Mouse (Mus musculus) kidney, embryonic 14.5 days (tissue): Measurements from ENCODE around the gene Ephx4. TPM values are rescaled to one million over a fixed set of nuclear protein-coding genes. Genes with fewer than 3 reads are reported as not detected.

ENCODE experiments used
- ATAC-seq: fragments of 200-750 bp; cut with Nextera tagmentation; 2 replicates; pipeline ENCODE4 v1.8.0; 2017; ENCODE audit warnings: moderate number of reproducible peaks, mild to moderate bottlenecking, moderate TSS enrichment, moderate library complexity; ENCODE audit not compliant: low FRiP score, low TSS enrichment
- H3K27ac ChIP-seq: fragments of 300-500 bp; sonication (generic); 2 replicates; pipeline ENCODE4 v1.5.1; 2014; ENCODE audit warnings: low read depth, mild to moderate bottlenecking, low read length, moderate library complexity, mixed read lengths
- H3K27me3 ChIP-seq: fragments of 300-500 bp; sonication (generic); 2 replicates; pipeline ENCODE4 v1.6.1; 2014; ENCODE audit warnings: mild to moderate bottlenecking, low read length; ENCODE audit not compliant: control insufficient read depth, insufficient read depth
- H3K36me3 ChIP-seq: fragments of 300-500 bp; sonication (generic); 2 replicates; pipeline ENCODE4 v1.6.1; 2014; ENCODE audit warnings: low read length, mixed read lengths; ENCODE audit not compliant: control insufficient read depth, insufficient read depth
- H3K4me1 ChIP-seq: fragments of 300-500 bp; sonication (generic); 2 replicates; pipeline ENCODE4 v1.6.1; 2014; ENCODE audit warnings: low read length, mixed read lengths; ENCODE audit not compliant: control insufficient read depth, insufficient read depth
- H3K4me2 ChIP-seq: fragments of 300-500 bp; sonication (generic); replicated peaks from 2 replicates; pipeline ENCODE4 v1.6.1; 2014; ENCODE audit warnings: low read depth, mild to moderate bottlenecking, low read length
- H3K4me3 ChIP-seq: fragments of 300-500 bp; sonication (generic); 2 replicates; pipeline ENCODE4 v1.5.1; 2014; ENCODE audit warnings: mild to moderate bottlenecking, low read length
- H3K9ac ChIP-seq: fragments of 300-500 bp; sonication (generic); 2 replicates; pipeline ENCODE4 v1.6.1; 2014; ENCODE audit warnings: low read depth, mild to moderate bottlenecking, low read length, moderate library complexity
- H3K9me3 ChIP-seq: fragments of 300-500 bp; sonication (generic); 2 replicates; pipeline ENCODE4 v1.6.1; 2016; ENCODE audit warnings: low read length; ENCODE audit not compliant: control insufficient read depth
- WGBS: fragments of 180-500 bp; shearing (Covaris S2); extraction: QIAGEN DNeasy Blood & Tissue Kit; methylation state at CpG from one replicate; pipeline ENCODE4 v1.1.7; 2014; 5-methylcytosine and 5-hydroxymethylcytosine counted together
- polyA plus RNA-seq: library from polyadenylated mRNA; unstranded; fragments of >200 nt; fragmentation: Nextera tagmentation; extraction: Ambion mirVana; gene quantifications from 2 replicates; pipeline ENCODE4 v1.2.1, GENCODE M21; 2014

Ephx4 gene
- 2.5 and 2.7 TPM in 2 replicates for polyA plus RNA-seq

DNA sequence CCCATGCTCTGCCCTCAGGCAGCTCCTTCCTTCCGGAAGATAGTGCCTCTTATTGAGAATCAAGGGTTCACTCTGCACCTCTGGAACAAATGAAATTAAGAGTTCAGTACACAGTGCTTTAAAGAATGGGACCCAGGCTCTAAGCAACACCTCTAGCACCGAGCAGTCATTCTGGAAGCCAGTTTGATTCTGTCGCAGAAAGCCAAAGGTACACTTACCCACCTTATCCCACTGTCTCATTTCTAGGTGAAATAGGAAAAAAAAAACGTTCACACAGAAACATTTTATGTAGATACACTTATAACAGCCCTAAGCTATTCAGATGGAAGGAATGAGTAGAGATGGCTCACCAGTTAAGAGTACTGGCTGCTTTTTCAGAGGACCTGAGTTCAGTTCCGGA is at the start of gene Ephx4:
Gene Ephx4, plus strand, starts transcription at position 301 of the 400 bp plus-strand sequence.
- Histone ChIP-seq H3K4me1 (peaks cover 5% of the 10 kb centered on the region; the same call in 1 of the 2 replicates), H3K9me3 (no peaks in the 10 kb centered on the region), H3K27ac (no peak within 1 kb of the TSS), H3K4me3 (peak within 1 kb of the TSS; percentile 61), H3K9ac (peak within 1 kb of the TSS; percentile 63), H3K36me3 (no peaks in the 10 kb centered on the region), H3K4me2 (peak within 1 kb of the TSS; percentile 99), H3K27me3 (peaks cover 23% of the 10 kb centered on the region)
- no peak for ATAC-seq
- 18% methylated on average over 5 of the region's 5 CpGs for WGBS

DNA sequence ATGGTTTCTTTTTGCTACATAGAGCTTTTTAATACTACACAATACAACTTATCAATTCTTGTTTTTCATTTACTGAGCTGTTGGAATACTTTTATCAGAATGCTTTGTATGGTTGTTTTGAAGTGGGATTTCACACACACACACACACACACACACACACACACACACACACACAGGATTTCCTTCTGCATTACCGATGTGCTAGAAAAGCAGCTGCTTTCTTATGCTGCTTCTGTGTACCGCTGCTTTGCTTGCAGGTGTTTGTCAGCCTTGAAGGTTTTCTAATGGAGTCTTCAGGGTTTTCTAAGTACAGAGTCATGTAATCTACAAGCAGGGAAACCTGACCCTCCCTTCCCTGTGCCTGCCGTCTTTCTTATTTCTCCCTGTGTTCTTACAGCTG is 48.6 kb upstream of the Ephx4 start:
- 0 out of 2 replicates have a peak, but pooled peaks cover under 1% of the 10 kb centered on the region for H3K4me1 ChIP-seq
- no peaks in the 10 kb centered on the region for H3K27me3 ChIP-seq
- no peaks in the 10 kb centered on the region for H3K9me3 ChIP-seq
- no peak overlapping the region for H3K4me3 ChIP-seq
- no peaks in the 10 kb centered on the region for H3K36me3 ChIP-seq
- no peak for ATAC-seq
- no peak overlapping the region for H3K9ac ChIP-seq
- WGBS, result 45% methylated on average over 3 of the region's 3 CpGs
- no peak overlapping the region for H3K4me2 ChIP-seq
- no peak overlapping the region for H3K27ac ChIP-seq

DNA sequence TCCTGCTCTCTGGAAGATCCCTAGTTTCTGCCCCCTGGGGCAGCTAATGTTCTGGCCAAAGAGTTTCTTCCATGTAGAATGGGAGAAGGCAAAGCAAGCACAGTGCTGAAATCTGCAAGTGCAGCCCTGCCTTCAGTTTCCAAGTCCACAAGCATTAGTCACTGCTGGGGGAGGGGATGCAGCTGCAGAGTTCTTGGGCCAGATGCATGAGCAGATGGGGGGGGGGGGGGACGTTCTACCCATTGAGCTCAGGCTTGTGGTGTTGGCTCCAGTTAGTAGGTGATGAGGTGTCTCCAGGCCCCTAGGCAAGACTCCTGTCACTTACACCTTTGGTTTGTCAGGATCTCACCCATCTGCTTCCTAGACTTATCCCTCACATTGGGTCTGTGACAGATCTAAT is 46.7 kb upstream of the Ephx4 start:
- no peak for ATAC-seq
- H3K9me3 ChIP-seq, result no peaks in the 10 kb centered on the region
- no peak overlapping the region for H3K4me3 ChIP-seq
- WGBS, result 43% methylated on average over 1 of the region's 1 CpGs
- H3K27me3 ChIP-seq, result no peaks in the 10 kb centered on the region
- H3K4me2 ChIP-seq, result no peak overlapping the region
- no peaks in the 10 kb centered on the region for H3K36me3 ChIP-seq
- H3K4me1 ChIP-seq, result 0 out of 2 replicates have a peak, but pooled peaks cover 7% of the 10 kb centered on the region
- H3K9ac ChIP-seq, result no peak overlapping the region
- no peak overlapping the region for H3K27ac ChIP-seq

DNA sequence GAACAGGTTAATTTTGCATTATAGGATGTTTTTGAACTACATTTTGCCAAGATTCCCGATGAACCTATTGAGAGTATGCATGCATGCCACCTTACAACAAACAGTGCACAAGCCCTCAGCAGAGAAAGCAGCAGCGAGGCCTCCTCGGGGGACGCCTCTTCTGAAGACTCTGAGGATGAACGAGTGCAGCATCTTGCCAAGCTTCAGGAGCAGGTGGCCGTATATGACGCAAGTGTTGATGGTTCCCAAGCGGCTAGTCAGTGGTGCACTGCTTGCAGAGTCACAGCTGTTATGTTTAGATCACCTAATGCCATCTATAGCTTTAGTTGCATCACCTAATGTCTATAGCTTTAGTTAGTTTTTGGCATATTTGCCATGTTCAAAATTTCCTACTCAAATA is 44.8 kb upstream of the Ephx4 start:
- Histone ChIP-seq H3K27me3 (no peaks in the 10 kb centered on the region), H3K36me3 (no peaks in the 10 kb centered on the region), H3K4me1 (0 out of 2 replicates have a peak, but pooled peaks cover 7% of the 10 kb centered on the region), H3K4me3 (no peak overlapping the region), H3K9ac (no peak overlapping the region), H3K9me3 (no peaks in the 10 kb centered on the region), H3K4me2 (no peak overlapping the region), H3K27ac (no peak overlapping the region)
- WGBS, result 90% methylated on average over 8 of the region's 8 CpGs
- no peak for ATAC-seq

DNA sequence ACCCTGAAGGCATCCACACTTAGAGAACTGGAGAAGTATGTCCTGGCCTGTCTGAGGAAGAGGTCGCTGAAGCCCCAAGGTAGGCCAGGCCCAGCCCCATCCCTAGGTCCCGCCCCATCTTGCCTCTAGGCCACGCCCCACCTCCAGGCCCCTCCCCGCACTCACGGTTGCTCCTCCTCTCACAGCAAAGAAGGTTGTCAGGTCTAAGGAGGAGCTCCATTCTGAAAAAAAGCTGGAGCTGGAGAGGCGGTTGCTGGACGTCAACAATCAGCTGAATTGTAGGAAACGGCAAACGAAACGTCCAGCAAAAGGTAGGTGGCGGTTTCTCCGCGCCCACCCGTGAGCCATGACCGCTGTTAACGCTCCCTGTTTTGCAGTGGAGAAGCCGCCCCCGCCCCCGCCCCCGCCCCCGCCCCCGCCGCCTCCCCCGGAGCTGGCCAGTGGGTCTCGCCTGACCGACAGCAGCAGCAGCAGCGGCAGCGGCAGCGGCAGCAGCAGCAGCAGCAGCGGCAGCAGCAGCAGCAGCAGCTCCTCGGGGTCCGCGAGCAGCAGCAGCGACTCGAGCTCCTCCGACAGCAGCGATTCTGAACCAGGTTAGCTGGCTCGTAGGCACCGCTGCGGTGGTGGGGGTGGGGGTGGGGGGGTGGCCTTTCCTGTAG is 43.0 kb upstream of the Ephx4 start:
- 4% methylated on average over 40 of the region's 40 CpGs for WGBS
- Histone ChIP-seq H3K4me1 (0 out of 2 replicates have a peak, but pooled peaks cover 7% of the 10 kb centered on the region), H3K9me3 (no peaks in the 10 kb centered on the region), H3K4me3 (peak overlapping the region; percentile 59), H3K4me2 (peak overlapping the region; percentile 52), H3K27me3 (no peaks in the 10 kb centered on the region), H3K9ac (peak overlapping the region; percentile 56), H3K36me3 (no peaks in the 10 kb centered on the region), H3K27ac (peak overlapping the region; percentile 65; the same call in 1 of the 2 replicates)
- ATAC-seq, result peak; percentile 99

DNA sequence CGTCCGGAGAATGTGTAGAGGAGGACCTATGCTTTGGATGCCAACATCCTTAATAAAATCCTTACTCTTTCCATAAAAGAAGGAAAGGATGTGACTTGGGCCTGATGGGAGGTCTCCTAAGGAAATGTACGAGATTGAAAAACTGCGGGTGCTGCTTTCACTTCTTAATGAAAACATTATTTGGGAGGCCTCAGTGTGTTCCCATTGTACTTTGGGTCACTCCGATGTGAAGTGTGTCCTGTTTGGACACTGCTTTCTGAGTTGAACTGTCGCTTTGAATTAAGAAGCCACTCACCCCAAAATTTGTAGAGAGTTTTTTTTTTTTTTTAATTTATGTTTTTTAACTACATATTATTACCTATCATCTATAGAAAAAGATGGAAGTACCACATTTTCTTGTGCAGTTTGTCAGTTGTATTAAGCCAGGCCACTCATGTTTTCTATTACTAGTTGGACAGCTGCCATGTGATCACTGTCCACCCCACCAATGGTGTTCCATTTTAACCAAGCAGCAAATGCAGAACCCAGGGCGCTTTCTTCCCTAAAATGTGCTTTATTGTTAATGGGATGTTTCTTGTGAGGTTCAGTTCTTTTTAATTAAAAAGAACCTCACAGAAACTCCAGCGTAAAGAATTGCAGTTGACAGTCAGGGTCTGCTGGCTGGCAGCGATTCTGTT is 42.3 kb upstream of the Ephx4 start:
- Histone ChIP-seq H3K9me3 (no peaks in the 10 kb centered on the region), H3K4me1 (0 out of 2 replicates have a peak, but pooled peaks cover 7% of the 10 kb centered on the region), H3K27me3 (no peaks in the 10 kb centered on the region), H3K36me3 (no peaks in the 10 kb centered on the region), H3K4me3 (peak overlapping the region; percentile 59), H3K27ac (peak overlapping the region; percentile 65; the same call in 1 of the 2 replicates), H3K9ac (peak overlapping the region; percentile 56), H3K4me2 (peak overlapping the region; percentile 52)
- WGBS, result 23% methylated on average over 9 of the region's 9 CpGs
- ATAC-seq, result no peak

DNA sequence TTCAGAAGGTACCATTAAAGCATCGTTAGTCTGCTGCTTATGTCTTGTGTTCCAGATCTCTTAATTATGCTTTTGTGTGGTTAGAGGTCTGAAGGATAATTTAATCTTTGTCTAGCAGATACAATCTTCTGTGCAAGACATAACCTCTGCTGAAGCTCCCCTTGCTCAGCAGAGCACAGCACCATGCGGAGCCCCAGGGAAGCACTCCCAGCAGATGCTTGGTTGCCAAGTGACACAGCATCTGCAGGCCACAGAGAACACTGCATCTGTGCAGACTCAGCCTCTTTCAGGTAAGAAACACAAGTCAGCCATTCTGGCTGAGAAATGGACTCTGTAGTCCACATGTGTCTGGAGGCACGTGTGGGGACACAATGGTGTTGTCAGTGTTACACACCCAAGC is 32.5 kb upstream of the Ephx4 start:
- Histone ChIP-seq H3K4me1 (no peaks in the 10 kb centered on the region), H3K9me3 (no peaks in the 10 kb centered on the region), H3K9ac (no peak overlapping the region), H3K27ac (no peak overlapping the region), H3K4me3 (no peak overlapping the region), H3K36me3 (no peaks in the 10 kb centered on the region), H3K4me2 (no peak overlapping the region), H3K27me3 (no peaks in the 10 kb centered on the region)
- WGBS, result 75% methylated on average over 3 of the region's 3 CpGs
- peak; percentile 62; the same call in 1 of the 2 replicates for ATAC-seq

DNA sequence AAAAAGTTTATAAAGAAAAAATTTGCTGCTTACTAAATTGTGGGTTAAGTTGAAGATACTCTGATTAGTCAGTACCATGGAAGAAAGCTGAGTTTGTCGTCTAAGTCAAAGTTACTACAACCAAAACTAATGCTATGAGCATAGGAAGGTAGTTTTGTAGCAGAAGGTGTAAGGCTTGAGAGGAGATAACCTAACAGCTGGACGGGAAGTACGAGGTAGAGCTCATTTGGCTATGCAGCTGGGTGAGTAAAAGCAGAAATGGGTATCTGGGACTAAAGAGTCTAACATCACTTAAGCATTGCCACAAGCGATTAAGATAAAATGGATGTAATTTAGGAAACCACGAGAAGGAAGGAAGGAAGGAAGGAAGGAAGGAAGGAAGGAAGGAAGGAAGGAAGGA is 31.2 kb upstream of the Ephx4 start:
- H3K4me2 ChIP-seq, result no peak overlapping the region
- no peaks in the 10 kb centered on the region for H3K27me3 ChIP-seq
- H3K36me3 ChIP-seq, result no peaks in the 10 kb centered on the region
- H3K4me1 ChIP-seq, result no peaks in the 10 kb centered on the region
- no peak overlapping the region for H3K27ac ChIP-seq
- no peak overlapping the region for H3K4me3 ChIP-seq
- no peak overlapping the region for H3K9ac ChIP-seq
- 89% methylated on average over 5 of the region's 5 CpGs for WGBS
- ATAC-seq, result no peak
- no peaks in the 10 kb centered on the region for H3K9me3 ChIP-seq

DNA sequence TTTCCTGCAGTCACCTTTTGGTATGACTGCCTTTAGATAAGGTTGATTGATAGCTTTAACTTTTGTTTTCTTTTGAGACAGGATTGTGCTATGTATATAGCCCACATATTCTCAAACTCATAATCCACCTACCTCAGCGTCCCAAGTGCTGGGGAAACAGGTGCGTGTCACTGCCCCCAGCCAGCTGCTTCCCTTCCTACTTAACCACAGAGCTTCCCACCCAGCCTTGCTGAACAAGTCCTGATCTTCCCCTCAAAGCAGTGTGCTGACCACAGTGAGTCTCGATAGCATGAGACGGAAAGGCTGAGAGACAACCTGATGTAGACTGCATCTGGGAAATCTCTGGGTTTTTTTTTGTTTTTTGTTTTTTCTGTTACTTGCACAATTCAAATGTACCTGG is 29.3 kb upstream of the Ephx4 start:
- H3K27ac ChIP-seq, result no peak overlapping the region
- no peaks in the 10 kb centered on the region for H3K9me3 ChIP-seq
- H3K4me3 ChIP-seq, result no peak overlapping the region
- H3K27me3 ChIP-seq, result no peaks in the 10 kb centered on the region
- no peaks in the 10 kb centered on the region for H3K4me1 ChIP-seq
- ATAC-seq, result no peak
- 92% methylated on average over 4 of the region's 4 CpGs for WGBS
- H3K36me3 ChIP-seq, result no peaks in the 10 kb centered on the region
- H3K4me2 ChIP-seq, result no peak overlapping the region
- no peak overlapping the region for H3K9ac ChIP-seq
